Mouse (Mus musculus): ENCODE results near the gene Adig. TPM values are rescaled to one million over a fixed set of nuclear protein-coding genes. Genes with fewer than 3 reads are reported as not detected.

Gene Adig
- not detected in 2 replicates for polyA plus RNA-seq (2015; fragmentation: Nextera tagmentation; extraction: Ambion mirVana)

GRCm38 (mm10) chr2:158501836-158502812, at the start of gene Adig:
Gene Adig (plus strand): TSS chr2:158502612.
- Histone ChIP-seq H3K27ac (no peak within 1 kb of the TSS), H3K4me3 (no peak within 1 kb of the TSS), H3K36me3 (peaks cover 31% of the 10 kb centered on the region), H3K9me3 (no peaks in the 10 kb centered on the region), H3K4me1 (replicated peaks) (no peaks in the 10 kb centered on the region), H3K4me2 (no peak within 1 kb of the TSS), H3K27me3 (no peaks in the 10 kb centered on the region), H3K9ac (no peak within 1 kb of the TSS)
- 80% methylated on average over 11 of the region's 11 CpGs for WGBS
- no peak for ATAC-seq (ENCODE audit: low FRiP score)

GRCm38 (mm10) chr2:158456451-158456850, 46.0 kb upstream of the Adig start:
- Histone ChIP-seq H3K4me3 (no peak overlapping the region), H3K36me3 (peaks cover 77% of the 10 kb centered on the region), H3K4me2 (no peak overlapping the region), H3K9me3 (no peaks in the 10 kb centered on the region), H3K9ac (no peak overlapping the region), H3K4me1 (replicated peaks) (no peaks in the 10 kb centered on the region), H3K27me3 (no peaks in the 10 kb centered on the region), H3K27ac (no peak overlapping the region)
- no peak for ATAC-seq (ENCODE audit: low FRiP score)
- WGBS: 93% methylated on average over 4 of the region's 4 CpGs

GRCm38 (mm10) chr2:158457610-158458009, 44.8 kb upstream of the Adig start:
- no peak for ATAC-seq (ENCODE audit: low FRiP score)
- H3K4me1 ChIP-seq (replicated peaks): no peaks in the 10 kb centered on the region
- no peak overlapping the region for H3K4me3 ChIP-seq
- no peak overlapping the region for H3K27ac ChIP-seq
- H3K4me2 ChIP-seq: no peak overlapping the region
- no peak overlapping the region for H3K9ac ChIP-seq
- no peaks in the 10 kb centered on the region for H3K9me3 ChIP-seq
- H3K36me3 ChIP-seq: peaks cover 77% of the 10 kb centered on the region
- WGBS: 96% methylated on average over 1 of the region's 1 CpGs
- no peaks in the 10 kb centered on the region for H3K27me3 ChIP-seq

GRCm38 (mm10) chr2:158462450-158462849, 40.0 kb upstream of the Adig start:
- no peaks in the 10 kb centered on the region for H3K9me3 ChIP-seq
- H3K9ac ChIP-seq: no peak overlapping the region
- 70% methylated on average over 1 of the region's 1 CpGs for WGBS
- H3K27me3 ChIP-seq: no peaks in the 10 kb centered on the region
- H3K27ac ChIP-seq: no peak overlapping the region
- no peak overlapping the region for H3K4me3 ChIP-seq
- no peak overlapping the region for H3K4me2 ChIP-seq
- peaks cover 82% of the 10 kb centered on the region for H3K36me3 ChIP-seq
- ATAC-seq (ENCODE audit: low FRiP score): no peak
- H3K4me1 ChIP-seq (replicated peaks): no peaks in the 10 kb centered on the region

- ATAC-seq (ENCODE audit: low FRiP score): no peak
- Histone ChIP-seq H3K9ac (no peak overlapping the region), H3K4me2 (no peak overlapping the region), H3K9me3 (no peaks in the 10 kb centered on the region), H3K27me3 (no peaks in the 10 kb centered on the region), H3K36me3 (peaks cover 72% of the 10 kb centered on the region), H3K4me1 (replicated peaks) (no peaks in the 10 kb centered on the region), H3K4me3 (no peak overlapping the region), H3K27ac (no peak overlapping the region)
- 98% methylated on average over 1 of the region's 1 CpGs for WGBS
Measured at GRCm38 (mm10) chr2:158474159-158474558, 28.3 kb upstream of the Adig start.

GRCm38 (mm10) chr2:158477640-158478039, 24.8 kb upstream of the Adig start:
- H3K4me2 ChIP-seq: no peak overlapping the region
- ATAC-seq (ENCODE audit: low FRiP score): no peak
- WGBS: 75% methylated on average over 3 of the region's 3 CpGs
- H3K27me3 ChIP-seq: no peaks in the 10 kb centered on the region
- H3K9ac ChIP-seq: no peak overlapping the region
- H3K27ac ChIP-seq: no peak overlapping the region
- H3K36me3 ChIP-seq: peaks cover 79% of the 10 kb centered on the region
- no peaks in the 10 kb centered on the region for H3K4me1 ChIP-seq (replicated peaks)
- H3K9me3 ChIP-seq: no peaks in the 10 kb centered on the region
- H3K4me3 ChIP-seq: no peak overlapping the region

GRCm38 (mm10) chr2:158498457-158498856, 4.0 kb upstream of the Adig start:
- Histone ChIP-seq H3K36me3 (peaks cover 65% of the 10 kb centered on the region), H3K4me3 (no peak overlapping the region), H3K27me3 (no peaks in the 10 kb centered on the region), H3K27ac (no peak overlapping the region), H3K9ac (no peak overlapping the region), H3K4me1 (replicated peaks) (no peaks in the 10 kb centered on the region), H3K4me2 (no peak overlapping the region), H3K9me3 (no peaks in the 10 kb centered on the region)
- no peak for ATAC-seq (ENCODE audit: low FRiP score)
- 85% methylated on average over 5 of the region's 5 CpGs for WGBS

- H3K9me3 ChIP-seq: no peaks in the 10 kb centered on the region
- 89% methylated on average over 7 of the region's 7 CpGs for WGBS
- H3K4me1 ChIP-seq (replicated peaks): no peaks in the 10 kb centered on the region
- H3K36me3 ChIP-seq: peaks cover 21% of the 10 kb centered on the region
- H3K9ac ChIP-seq: no peak overlapping the region
- no peaks in the 10 kb centered on the region for H3K27me3 ChIP-seq
- no peak overlapping the region for H3K4me3 ChIP-seq
- no peak for ATAC-seq (ENCODE audit: low FRiP score)
- H3K4me2 ChIP-seq: no peak overlapping the region
- no peak overlapping the region for H3K27ac ChIP-seq
Measured at GRCm38 (mm10) chr2:158503226-158503625, 814 bp downstream of the Adig start.

- H3K9ac ChIP-seq: no peak overlapping the region
- H3K9me3 ChIP-seq: no peaks in the 10 kb centered on the region
- no peak overlapping the region for H3K4me2 ChIP-seq
- no peaks in the 10 kb centered on the region for H3K4me1 ChIP-seq (replicated peaks)
- no peak for ATAC-seq (ENCODE audit: low FRiP score)
- peaks cover 17% of the 10 kb centered on the region for H3K36me3 ChIP-seq
- no peak overlapping the region for H3K4me3 ChIP-seq
- WGBS: 74% methylated on average over 4 of the region's 4 CpGs
- H3K27me3 ChIP-seq: no peaks in the 10 kb centered on the region
- H3K27ac ChIP-seq: no peak overlapping the region
Measured at GRCm38 (mm10) chr2:158503671-158504070, 1.3 kb downstream of the Adig start.

- H3K4me3 ChIP-seq: no peak overlapping the region
- 89% methylated on average over 5 of the region's 5 CpGs for WGBS
- H3K27ac ChIP-seq: no peak overlapping the region
- no peaks in the 10 kb centered on the region for H3K4me1 ChIP-seq (replicated peaks)
- no peak overlapping the region for H3K4me2 ChIP-seq
- ATAC-seq (ENCODE audit: low FRiP score): no peak
- no peaks in the 10 kb centered on the region for H3K27me3 ChIP-seq
- H3K36me3 ChIP-seq: no peaks in the 10 kb centered on the region
- no peaks in the 10 kb centered on the region for H3K9me3 ChIP-seq
- H3K9ac ChIP-seq: no peak overlapping the region
Measured at GRCm38 (mm10) chr2:158506475-158506874, 4.1 kb downstream of the Adig start.

- Histone ChIP-seq H3K9ac (no peak overlapping the region), H3K4me3 (no peak overlapping the region), H3K27ac (no peak overlapping the region), H3K4me2 (no peak overlapping the region), H3K4me1 (replicated peaks) (no peaks in the 10 kb centered on the region), H3K27me3 (no peaks in the 10 kb centered on the region), H3K36me3 (no peaks in the 10 kb centered on the region), H3K9me3 (no peaks in the 10 kb centered on the region)
- ATAC-seq (ENCODE audit: low FRiP score): no peak
- WGBS: 96% methylated on average over 10 of the region's 10 CpGs
Measured at GRCm38 (mm10) chr2:158507046-158507445, 4.6 kb downstream of the Adig start.

- Histone ChIP-seq H3K4me1 (replicated peaks) (no peaks in the 10 kb centered on the region), H3K36me3 (no peaks in the 10 kb centered on the region), H3K4me2 (no peak overlapping the region), H3K27me3 (no peaks in the 10 kb centered on the region), H3K9ac (no peak overlapping the region), H3K4me3 (no peak overlapping the region), H3K27ac (no peak overlapping the region), H3K9me3 (no peaks in the 10 kb centered on the region)
- ATAC-seq (ENCODE audit: low FRiP score): no peak
- 70% methylated on average over 6 of the region's 6 CpGs for WGBS
Measured at GRCm38 (mm10) chr2:158510665-158511064, 8.3 kb downstream of the Adig start.

GRCm38 (mm10) chr2:158512528-158512927, 10.1 kb downstream of the Adig start, which contains the start of gene Arhgap40:
Gene Arhgap40 (plus strand): TSS chr2:158512796.
- H3K9me3 ChIP-seq: no peaks in the 10 kb centered on the region
- H3K27me3 ChIP-seq: no peaks in the 10 kb centered on the region
- no peaks in the 10 kb centered on the region for H3K36me3 ChIP-seq
- WGBS: 88% methylated on average over 10 of the region's 10 CpGs
- no peak within 1 kb of the TSS for H3K27ac ChIP-seq
- no peak within 1 kb of the TSS for H3K9ac ChIP-seq
- no peak within 1 kb of the TSS for H3K4me2 ChIP-seq
- ATAC-seq (ENCODE audit: low FRiP score): no peak
- H3K4me1 ChIP-seq (replicated peaks): no peaks in the 10 kb centered on the region
- no peak within 1 kb of the TSS for H3K4me3 ChIP-seq
